Mouse (Mus musculus): ENCODE data around the gene Nkpd1. TPM values are rescaled to one million over a fixed set of nuclear protein-coding genes. Genes with fewer than 3 reads are reported as not detected.
"Not testable (repeated sequence)": the region's sequence is repeated elsewhere in the genome, so short reads cannot be mapped to it uniquely, and the experiment has no call there.

Gene Nkpd1
- total RNA-seq, 2 experiments from 2014 or later = 0.48 to 0.69 TPM

DNA sequence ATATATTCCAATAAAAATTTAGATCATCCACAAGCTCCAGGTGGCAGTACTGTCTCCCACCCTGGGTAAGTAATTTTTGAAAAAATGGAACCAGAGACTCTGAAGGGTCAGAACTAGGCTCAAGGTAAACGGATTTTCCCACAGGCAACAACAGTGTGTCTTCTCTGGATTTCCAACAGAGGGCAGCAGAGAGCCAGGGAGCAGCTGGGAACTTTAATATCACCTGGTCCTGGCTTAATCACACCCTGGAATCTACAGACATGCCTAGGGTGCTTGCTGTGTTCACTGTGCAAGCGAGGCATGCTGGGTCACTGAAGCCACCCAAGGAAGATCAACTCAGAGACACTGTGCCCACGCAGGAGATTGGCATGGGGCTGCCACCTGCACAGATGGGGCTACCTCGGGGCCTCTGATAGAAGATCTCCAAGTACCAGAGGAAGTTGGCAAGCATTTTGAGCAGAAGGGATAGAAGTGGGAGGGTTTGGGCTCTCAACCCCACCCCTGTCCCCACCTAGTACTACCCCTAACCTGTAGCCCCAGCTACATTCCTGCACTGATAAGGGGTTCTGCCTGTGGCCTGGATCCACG is 14.1 kb upstream of the Nkpd1 start:
- peak in 1 of 2 experiments; percentile 50 for DNase-seq (ENCODE audit: low spot score in 2 of 2)

- no peak for DNase-seq (ENCODE audit: low spot score in 2 of 2)
These were observed 11.3 kb upstream of the Nkpd1 start for GRCm38 (mm10) chr7:19506326-19506725.

DNA sequence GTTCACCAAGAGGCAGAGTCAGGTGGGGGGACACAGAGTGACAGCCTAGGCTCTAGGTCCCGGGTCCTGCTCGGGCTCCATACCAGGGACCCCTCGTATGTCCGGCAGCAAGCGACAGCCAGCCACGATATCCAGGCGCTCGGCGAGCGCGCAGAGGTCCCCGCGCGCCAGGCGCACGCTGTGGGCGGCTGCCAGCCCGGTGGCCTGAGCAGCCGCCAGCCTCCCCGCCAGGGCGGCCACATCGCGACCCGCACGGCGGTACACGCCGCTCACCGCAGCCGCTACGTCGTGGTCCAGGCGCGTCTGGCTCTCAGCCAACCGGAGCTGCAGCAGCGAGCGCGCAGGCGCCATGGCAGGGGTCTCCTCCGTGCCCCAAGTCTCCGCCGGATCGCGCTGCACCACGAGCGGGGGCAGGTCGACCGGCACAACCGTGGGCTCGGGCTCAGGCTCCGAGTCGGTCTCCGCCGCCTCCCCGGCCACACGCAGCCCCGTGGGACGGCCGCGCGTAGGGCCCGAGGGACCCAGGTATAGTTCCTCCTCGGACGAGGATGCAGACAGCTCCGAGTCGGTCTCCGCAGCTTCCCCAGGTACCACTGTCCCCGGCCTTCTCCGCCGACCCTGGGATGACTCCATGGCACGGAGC is 10.5 kb upstream of the Nkpd1 start:
- DNase-seq (ENCODE audit: low spot score in 2 of 2) = peak in 1 of 2 experiments; percentile 39

DNA sequence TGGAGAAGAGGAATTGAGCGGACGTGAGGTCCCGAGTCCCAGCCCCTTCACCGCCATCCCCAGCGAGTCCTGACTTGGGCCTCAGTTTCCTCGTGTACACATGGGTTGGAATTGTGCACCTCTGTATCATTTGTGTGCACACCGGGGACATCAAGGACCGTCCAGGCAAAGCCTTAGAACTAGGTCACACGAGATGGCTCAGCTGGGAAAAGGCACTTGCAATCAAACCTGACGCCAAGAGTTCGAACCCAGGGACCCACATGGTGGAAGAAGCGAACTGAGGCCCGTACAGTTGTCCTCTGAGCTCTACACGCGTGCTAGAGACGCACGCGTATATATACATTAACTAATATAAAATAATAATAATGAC is 10.0 kb upstream of the Nkpd1 start:
- DNase-seq (ENCODE audit: low spot score in 2 of 2) = no peak

GRCm38 (mm10) chr7:19508150-19508923 is 9.3 kb upstream of the Nkpd1 start, which contains the start of the genes Bloc1s3 and Trappc6a:
Gene Bloc1s3 (minus strand): TSS chr7:19508367.
Gene Trappc6a (plus strand): TSS chr7:19508395.
- DNase-seq (ENCODE audit: low spot score in 2 of 2) = peak; percentile 95 to 96

DNA sequence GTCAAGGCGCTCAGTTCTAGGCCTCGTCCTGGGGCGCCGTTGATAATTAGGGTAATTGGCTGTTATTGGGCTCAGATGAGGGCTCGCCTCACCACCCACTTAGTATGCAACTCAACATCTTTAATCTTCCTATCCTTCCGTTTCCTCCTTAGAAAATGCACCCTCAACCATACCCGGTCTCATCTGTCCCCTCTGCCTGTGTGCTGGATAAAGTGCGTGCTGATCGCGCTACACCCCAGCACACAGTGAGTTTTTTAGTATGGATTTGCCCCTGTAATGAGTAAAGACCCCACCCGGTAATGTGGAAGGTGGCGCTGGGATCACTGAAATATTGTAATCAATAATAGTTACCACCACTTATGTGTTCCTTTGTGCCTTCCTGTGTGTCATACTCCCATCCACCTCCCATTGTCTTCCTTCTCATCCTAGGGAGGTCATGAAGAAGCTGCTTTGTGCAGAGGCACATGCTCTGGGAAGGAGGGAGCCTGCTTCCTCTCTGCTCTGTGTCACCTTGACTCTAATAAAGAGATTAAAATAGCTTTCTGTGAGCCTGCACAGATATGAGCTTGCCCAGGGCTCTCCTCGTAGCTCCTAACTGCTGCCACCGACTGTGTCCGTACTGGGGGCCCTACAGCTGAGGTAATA is 8.6 kb upstream of the Nkpd1 start:
- no peak for DNase-seq (ENCODE audit: low spot score in 2 of 2)

DNA sequence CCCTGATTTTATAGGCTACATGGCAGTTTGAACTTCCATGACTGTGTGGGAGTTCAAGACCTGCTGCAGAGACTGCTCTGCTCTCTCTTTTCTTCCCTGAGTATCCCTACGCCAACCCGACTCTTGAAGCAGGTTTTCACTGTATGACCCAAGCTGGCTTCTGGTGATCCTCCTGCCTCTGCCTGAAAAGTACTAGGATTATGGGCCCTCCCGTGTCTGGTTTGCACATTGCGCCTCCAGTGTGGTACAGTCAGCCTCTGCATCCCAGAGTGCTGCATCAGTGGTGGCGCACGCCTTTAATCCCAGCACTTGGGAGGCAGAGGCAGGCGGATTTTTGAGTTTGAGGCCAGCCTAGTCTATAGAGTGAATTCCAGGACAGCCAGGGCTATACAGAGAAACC is 7.9 kb upstream of the Nkpd1 start:
- no peak for DNase-seq (ENCODE audit: low spot score in 2 of 2)

DNA sequence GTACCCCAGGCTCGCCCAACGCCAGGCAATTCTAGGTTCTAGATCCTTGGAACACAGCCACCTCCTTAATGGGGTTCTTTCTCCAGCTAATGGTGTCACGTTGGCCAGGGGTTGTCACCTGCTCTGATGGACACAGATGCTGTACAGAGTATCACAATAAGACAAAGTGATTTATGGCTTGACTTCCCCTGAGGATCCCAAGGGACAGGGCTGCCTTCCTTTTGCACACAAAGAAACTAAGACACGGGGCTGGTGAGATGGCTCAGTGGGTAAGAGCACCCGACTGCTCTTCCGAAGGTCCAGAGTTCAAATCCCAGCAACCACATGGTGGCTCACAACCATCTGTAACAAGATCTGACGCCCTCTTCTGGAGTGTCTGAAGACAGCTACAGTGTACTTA is 5.7 kb upstream of the Nkpd1 start:
- not testable (repeated sequence) for DNase-seq (ENCODE audit: low spot score in 2 of 2)

- no peak for DNase-seq (ENCODE audit: low spot score in 2 of 2)
These were observed 5.3 kb upstream of the Nkpd1 start for GRCm38 (mm10) chr7:19512353-19512752.

DNA sequence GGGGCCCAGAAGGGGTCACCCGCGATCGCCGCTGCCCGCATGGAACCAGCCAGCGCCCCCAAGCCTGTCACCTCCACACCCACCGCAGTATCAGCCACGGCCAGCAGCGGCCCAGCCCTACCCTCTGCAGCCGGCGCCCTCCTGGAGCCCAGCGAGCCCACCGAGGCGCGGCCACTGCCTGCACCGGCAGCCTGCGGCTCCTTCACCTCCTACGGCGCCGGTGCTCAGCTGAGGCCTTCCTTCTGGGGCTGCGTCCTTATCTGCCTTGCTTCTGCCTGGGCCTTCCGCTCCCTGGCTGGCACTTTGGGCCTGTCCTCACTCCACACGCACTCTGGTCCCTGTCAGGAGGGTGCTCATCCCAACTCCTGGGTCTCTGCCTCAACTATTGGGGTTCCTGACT is 2.4 kb downstream of the Nkpd1 start:
- no peak for DNase-seq (ENCODE audit: low spot score in 2 of 2)

DNA sequence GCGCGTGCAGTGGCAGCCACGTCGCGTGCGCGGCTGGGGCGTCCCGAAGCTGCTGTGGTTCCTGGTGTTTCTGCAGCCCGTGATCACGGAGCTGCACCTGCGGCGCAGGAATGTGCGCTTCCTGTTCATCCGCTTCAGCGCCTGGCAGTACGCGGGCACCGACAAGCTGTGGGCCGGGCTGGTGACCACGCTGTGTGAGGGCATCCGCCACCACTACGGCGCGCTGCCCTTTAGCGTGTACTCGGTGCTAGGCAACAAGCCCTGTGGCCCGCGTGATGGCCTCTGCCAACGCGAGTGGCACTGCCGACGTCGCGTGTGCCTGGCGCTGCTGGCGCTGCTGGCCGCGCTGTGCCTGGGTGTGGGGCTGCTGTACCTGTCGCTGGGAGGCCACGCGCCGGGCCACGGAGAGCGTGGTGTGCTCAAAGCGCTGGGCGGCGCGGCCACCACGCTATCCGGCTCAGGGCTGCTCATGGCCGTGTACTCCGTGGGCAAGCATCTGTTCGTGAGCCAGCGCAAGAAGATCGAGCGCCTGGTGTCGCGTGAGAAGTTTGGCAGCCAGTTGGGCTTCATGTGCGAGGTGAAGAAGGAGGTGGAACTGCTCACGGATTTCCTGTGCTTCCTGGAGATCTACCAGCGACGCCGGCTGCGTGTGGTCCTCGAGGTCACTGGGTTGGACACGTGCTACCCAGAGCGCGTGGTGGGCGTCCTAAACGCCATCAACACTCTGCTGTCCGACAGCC is 5.5 kb downstream of the Nkpd1 start:
- no peak for DNase-seq (ENCODE audit: low spot score in 2 of 2)

- peak; percentile 78 to 80 for DNase-seq (ENCODE audit: low spot score in 2 of 2)
These were observed 6.2 kb downstream of the Nkpd1 start for GRCm38 (mm10) chr7:19523757-19524419.

GRCm38 (mm10) chr7:19524420-19525104 is 6.9 kb downstream of the Nkpd1 start:
- no peak for DNase-seq (ENCODE audit: low spot score in 2 of 2)

- DNase-seq (ENCODE audit: low spot score in 2 of 2) = no peak
These were observed 7.5 kb downstream of the Nkpd1 start for GRCm38 (mm10) chr7:19525105-19525481.

DNA sequence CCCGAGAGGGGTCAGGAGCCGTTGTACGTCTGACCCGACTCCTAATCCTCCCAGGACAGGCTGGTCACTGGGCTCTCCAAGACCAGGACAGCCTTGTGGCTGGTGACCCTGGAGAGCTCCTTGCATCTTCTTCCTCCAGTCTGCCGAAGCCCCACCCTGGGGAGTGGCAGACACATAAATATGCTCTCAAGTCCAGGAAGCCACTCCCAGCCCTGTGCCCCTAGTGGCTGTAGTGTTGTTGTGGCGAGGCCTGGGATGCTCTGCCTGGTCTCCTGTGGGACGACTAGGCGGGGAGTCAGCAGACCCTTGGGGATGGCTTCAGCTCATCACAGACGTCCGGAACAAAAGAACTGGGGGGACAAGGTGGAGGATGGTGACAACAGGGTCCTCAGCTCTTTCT is 13.4 kb downstream of the Nkpd1 start:
- DNase-seq (ENCODE audit: low spot score in 2 of 2) = no peak

GRCm38 (mm10) chr7:19532240-19532639 is 14.6 kb downstream of the Nkpd1 start:
- no peak for DNase-seq (ENCODE audit: low spot score in 2 of 2)

DNA sequence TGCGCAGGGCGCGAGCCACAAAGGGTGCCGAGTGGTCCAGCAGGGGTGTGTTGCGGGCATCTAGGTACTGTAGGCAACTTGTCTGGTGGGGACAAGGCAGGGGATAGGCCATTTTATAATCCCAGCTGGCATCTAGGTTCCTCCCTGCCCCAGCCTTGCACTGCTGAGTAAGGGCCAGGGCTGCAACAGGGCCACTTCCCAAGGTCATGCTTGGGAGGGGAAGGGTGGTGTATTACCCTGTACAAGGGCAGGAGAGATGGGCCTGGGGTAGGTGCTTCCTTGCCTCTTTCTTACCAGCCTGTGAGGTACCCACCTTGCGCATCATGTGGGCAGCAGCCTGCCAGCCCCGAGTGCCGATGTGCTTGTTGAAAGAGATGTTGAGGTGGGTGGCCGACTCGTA is 17.0 kb downstream of the Nkpd1 start:
- DNase-seq (ENCODE audit: low spot score in 2 of 2) = no peak

GRCm38 (mm10) chr7:19540771-19541566 is 23.3 kb downstream of the Nkpd1 start:
- no peak for DNase-seq (ENCODE audit: low spot score in 2 of 2)

DNA sequence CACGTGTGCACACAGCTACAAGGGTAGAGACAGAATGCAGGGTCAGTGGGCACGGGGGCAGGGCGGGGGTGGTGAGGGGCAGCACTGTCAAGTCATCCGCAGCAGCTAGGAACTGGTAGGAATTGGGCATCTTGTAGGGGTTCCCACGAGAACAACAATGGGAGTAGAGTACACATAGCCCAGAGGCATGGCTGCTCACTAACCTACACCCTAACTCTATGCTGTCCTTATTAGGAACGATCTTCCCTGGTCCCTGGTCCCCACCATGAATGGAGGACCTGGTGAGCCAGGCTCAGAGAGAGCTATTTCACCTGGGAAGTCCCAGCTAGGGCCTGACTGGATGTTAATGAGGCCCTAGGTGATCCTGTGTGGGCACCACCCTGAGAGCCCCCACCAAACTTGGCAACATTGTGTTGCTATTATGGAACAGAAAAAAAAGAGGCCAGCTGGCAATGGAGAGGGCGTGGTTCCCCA is 24.1 kb downstream of the Nkpd1 start:
- no peak for DNase-seq (ENCODE audit: low spot score in 2 of 2)
